Mouse (Mus musculus) liver, postnatal 0 days (tissue): ENCODE results near the gene Utrn. TPM values are rescaled to one million over a fixed set of nuclear protein-coding genes. Genes with fewer than 3 reads are reported as not detected.

ENCODE experiments used
- ATAC-seq: fragments of 200-750 bp; cut with Nextera tagmentation; 2 replicates; pipeline ENCODE4 v1.8.0; 2017; ENCODE audit warnings: mild to moderate bottlenecking, moderate library complexity
- DNase-seq: peaks from one replicate; pipeline ENCODE4 v3.0.0-alpha.2; 2016
- H3K27ac ChIP-seq: fragments of 300-500 bp; sonication (generic); 2 replicates; pipeline ENCODE4 v1.5.1; 2014; ENCODE audit warnings: antibody characterized with exemption, moderate library complexity, mild to moderate bottlenecking, low read depth
- H3K27me3 ChIP-seq: fragments of 300-500 bp; sonication (generic); 2 replicates; pipeline ENCODE4 v1.6.1; 2014; ENCODE audit warnings: low read length, control low read depth, mixed read lengths; ENCODE audit not compliant: insufficient read depth
- H3K36me3 ChIP-seq: fragments of 300-500 bp; sonication (generic); replicated peaks from 2 replicates; pipeline ENCODE4 v1.6.1; 2014; ENCODE audit warnings: mild to moderate bottlenecking, control low read depth, low read length, moderate library complexity, mixed read lengths; ENCODE audit not compliant: insufficient read depth
- H3K4me1 ChIP-seq: fragments of 300-500 bp; sonication (generic); 2 replicates; pipeline ENCODE4 v1.6.1; 2014; ENCODE audit warnings: antibody characterized with exemption, mild to moderate bottlenecking, control low read depth; ENCODE audit not compliant: insufficient read depth
- H3K4me2 ChIP-seq: fragments of 300-500 bp; sonication (generic); 2 replicates; pipeline ENCODE4 v1.6.1; 2014; ENCODE audit warnings: low read depth, mild to moderate bottlenecking, low read length, moderate library complexity, mixed read lengths
- H3K4me3 ChIP-seq: fragments of 300-500 bp; sonication (generic); 2 replicates; pipeline ENCODE4 v1.5.1; 2014; ENCODE audit warnings: low read depth, low read length
- H3K9ac ChIP-seq: fragments of 300-500 bp; sonication (generic); replicated peaks from 2 replicates; pipeline ENCODE4 v1.6.1; 2014; ENCODE audit warnings: mild to moderate bottlenecking, moderate library complexity
- H3K9me3 ChIP-seq: fragments of 300-500 bp; sonication (generic); 2 replicates; pipeline ENCODE4 v1.6.1; 2016; ENCODE audit warnings: mild to moderate bottlenecking, control low read depth, low read length, mixed read lengths
- CTCF ChIP-seq: sonication (generic); IDR thresholded peaks from 2 replicates; pipeline ENCODE4 v1.5.1; 2016; ENCODE audit warnings: antibody characterized with exemption, low read depth
- EP300 ChIP-seq: IDR thresholded peaks from 2 replicates; pipeline ENCODE4 v1.6.1; 2016; ENCODE audit warnings: antibody characterized with exemption, low read depth, mild to moderate bottlenecking
- WGBS: fragments of 180-500 bp; shearing (Covaris S2); extraction: QIAGEN DNeasy Blood & Tissue Kit; methylation state at CpG from one replicate; pipeline ENCODE4 v1.1.7; 2014; ENCODE audit not compliant: insufficient replicate concordance; 5-methylcytosine and 5-hydroxymethylcytosine counted together
- polyA plus RNA-seq: library from polyadenylated mRNA; unstranded; fragments of >200 nt; fragmentation: Nextera tagmentation; extraction: Ambion mirVana; gene quantifications from 2 replicates; pipeline ENCODE4 v1.2.1, GENCODE M21; 2015

The Utrn gene
- polyA plus RNA-seq, 1 experiment from 2014 or later = 9.7 TPM

DNA sequence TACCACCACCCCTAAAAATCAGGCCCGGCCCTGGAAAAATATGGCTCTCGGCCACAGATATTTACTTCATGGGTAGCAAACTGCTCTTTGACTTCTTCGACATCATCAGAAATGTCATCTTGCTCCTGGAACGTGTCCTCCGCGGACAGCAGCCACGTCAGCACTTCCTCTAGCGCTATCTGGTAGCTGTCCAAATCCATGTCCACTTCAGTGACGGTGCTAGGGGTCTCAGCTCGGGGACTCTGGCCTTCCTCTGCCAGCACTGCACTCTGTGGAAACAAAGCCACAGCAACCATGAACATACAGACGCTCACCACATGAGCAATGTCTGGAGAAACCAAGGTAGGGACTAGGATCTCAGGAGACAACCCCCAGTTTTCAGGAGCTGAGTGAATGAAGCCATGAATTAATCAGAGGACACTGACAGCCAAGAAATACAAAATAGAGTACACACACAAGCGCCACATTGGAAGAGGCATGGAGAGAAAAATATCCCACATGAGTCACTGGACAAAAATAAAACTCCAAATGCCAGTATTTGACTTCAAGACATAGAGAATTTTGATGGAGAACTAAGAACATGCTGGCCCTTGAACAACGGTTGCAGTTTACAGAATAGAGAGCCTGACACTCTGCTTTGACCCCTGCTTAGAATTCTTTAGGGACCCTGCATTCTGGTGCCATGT lies 129.7 kb downstream of the Utrn start:
- ATAC-seq (no peak), DNase-seq (no peak)
- 83% methylated on average over 13 of the region's 13 CpGs for WGBS
- Histone ChIP-seq H3K36me3 (peaks cover 30% of the 10 kb centered on the region), H3K27ac (no peak overlapping the region), H3K4me1 (no peaks in the 10 kb centered on the region), H3K4me3 (no peak overlapping the region), H3K9ac (no peak overlapping the region), H3K27me3 (no peaks in the 10 kb centered on the region), H3K9me3 (no peaks in the 10 kb centered on the region), H3K4me2 (no peak overlapping the region)
- TF ChIP-seq EP300 = no peak
- no peak for TF ChIP-seq CTCF

DNA sequence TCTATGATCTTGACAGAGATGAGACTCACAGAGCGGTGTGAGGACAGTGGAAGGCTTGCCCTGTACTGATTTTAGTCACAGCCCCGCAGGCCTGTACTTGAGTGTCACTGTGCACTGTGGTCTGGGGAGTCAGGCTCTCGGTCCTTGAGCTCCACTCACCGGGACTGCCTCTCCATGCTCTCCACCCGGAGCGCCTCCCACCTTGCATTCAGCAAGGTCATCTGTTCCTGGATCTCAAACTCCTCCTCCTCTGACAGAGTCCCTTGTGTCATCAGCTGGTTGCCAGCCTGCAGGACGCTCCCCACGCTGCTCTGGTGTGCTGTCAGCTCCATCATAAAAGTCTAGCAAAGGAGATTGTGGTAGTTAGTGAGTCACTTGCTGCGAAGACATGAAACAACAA lies 131.2 kb downstream of the Utrn start:
- TF ChIP-seq EP300 = no peak
- TF ChIP-seq CTCF = no peak
- Histone ChIP-seq H3K4me2 (no peak overlapping the region), H3K27ac (no peak overlapping the region), H3K4me1 (no peaks in the 10 kb centered on the region), H3K9me3 (no peaks in the 10 kb centered on the region), H3K27me3 (no peaks in the 10 kb centered on the region), H3K36me3 (peaks cover 30% of the 10 kb centered on the region), H3K9ac (no peak overlapping the region), H3K4me3 (no peak overlapping the region)
- DNase-seq (no peak), ATAC-seq (no peak)
- WGBS = 78% methylated on average over 9 of the region's 9 CpGs

DNA sequence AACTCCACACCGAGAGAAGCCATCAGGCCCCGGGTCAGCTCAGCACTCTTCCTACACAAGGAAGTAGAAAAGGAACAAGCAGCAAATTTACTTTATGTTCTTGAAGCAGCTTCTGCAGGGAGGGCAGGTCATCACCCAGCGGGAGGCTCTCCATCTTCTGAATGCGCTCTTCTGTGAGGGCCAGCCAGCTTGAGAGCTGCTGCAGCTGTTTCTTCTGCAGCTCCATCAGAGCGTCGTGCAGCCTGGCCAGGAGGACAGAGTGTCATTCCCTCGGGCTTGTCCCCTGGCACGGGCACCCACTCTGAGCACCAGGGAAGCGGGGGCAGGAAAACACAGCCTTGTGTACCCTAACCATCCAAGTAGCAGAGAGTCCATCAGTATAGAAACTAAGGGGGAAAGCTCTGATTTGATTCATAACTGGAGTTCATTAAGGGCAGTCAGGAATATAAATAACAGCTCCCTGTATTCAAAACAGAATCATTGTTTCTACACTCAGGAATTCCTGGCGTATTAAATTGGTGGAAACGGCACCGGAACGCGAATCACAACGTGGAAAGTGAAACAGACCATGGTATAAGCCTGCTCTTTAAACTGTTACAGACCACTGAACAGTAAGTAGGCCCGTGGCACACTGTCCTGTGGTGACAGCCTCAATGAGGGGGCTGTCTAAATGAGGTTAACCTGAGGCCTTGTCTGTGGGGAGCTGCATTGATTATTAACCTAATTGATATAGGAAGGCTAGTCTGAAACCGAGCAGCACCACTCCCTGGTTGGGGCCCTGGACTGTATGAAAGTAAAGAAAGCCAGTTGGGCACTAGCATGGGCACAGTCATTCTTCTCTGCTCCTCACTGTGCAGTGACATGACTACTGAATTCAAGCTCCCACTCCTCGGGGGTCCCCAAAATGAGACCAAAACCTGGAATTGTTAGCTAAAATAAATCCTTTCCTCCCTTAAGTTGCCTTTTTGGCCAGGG lies 132.0 kb downstream of the Utrn start:
- no peak overlapping the region for H3K4me2 ChIP-seq
- H3K4me3 ChIP-seq = no peak overlapping the region
- H3K27me3 ChIP-seq = no peaks in the 10 kb centered on the region
- no peaks in the 10 kb centered on the region; the same call in 1 of the 2 replicates for H3K4me1 ChIP-seq
- TF ChIP-seq EP300 (no peak), CTCF (no peak)
- ATAC-seq (no peak), DNase-seq (no peak)
- no peak overlapping the region for H3K9ac ChIP-seq
- peaks cover 30% of the 10 kb centered on the region for H3K36me3 ChIP-seq
- no peaks in the 10 kb centered on the region for H3K9me3 ChIP-seq
- WGBS = 84% methylated on average over 18 of the region's 18 CpGs
- H3K27ac ChIP-seq = no peak overlapping the region

DNA sequence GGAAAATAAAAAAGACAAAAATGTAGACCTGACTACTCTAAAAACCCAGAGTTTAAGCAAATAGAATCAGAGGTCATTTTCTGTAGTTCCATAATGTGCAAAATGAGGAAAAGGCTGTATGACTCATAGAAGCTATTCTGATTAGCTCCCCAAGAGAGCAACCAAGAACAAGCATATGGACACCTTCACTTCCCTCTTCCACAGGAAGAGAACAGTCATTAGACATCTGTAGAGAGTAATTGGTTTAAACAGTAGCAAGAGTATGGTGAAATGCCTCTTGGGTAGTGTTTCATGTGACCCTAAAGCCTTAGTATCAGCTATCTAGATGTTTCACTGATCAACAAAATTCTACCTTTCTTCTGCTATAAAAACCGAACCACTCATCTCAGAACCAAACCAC lies 133.5 kb downstream of the Utrn start:
- no peak for DNase-seq
- Histone ChIP-seq H3K27me3 (no peaks in the 10 kb centered on the region), H3K9me3 (no peaks in the 10 kb centered on the region), H3K4me2 (no peak overlapping the region), H3K9ac (no peak overlapping the region), H3K4me1 (no peaks in the 10 kb centered on the region; the same call in 1 of the 2 replicates), H3K4me3 (no peak overlapping the region), H3K27ac (no peak overlapping the region), H3K36me3 (peaks cover 30% of the 10 kb centered on the region)
- 71% methylated on average over 1 of the region's 1 CpGs for WGBS
- ATAC-seq = 0 out of 2 replicates have a peak, but pooled peaks have one; percentile 38
- TF ChIP-seq CTCF (no peak), EP300 (no peak)

DNA sequence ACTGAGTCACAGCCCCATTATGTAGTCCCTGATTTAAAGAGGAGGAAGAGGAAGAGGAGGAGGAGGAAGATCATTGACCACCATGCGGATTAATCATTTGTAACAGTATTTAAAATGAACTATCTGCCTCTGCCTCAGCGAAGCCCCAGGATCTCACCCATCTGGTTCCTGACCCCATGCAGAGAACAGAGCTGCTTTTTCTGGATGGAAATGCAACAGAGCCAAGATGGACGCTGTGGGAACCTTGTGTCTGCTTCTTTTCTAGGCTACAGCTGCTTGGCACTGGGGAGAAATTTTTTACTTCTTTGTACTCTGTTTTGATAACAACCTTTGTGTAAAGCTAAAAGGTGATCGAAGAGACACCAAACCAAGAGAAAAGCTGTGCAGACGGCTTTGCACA lies 137.7 kb downstream of the Utrn start:
- H3K9ac ChIP-seq = no peak overlapping the region
- H3K27me3 ChIP-seq = no peaks in the 10 kb centered on the region
- no peaks in the 10 kb centered on the region for H3K9me3 ChIP-seq
- peaks cover 3% of the 10 kb centered on the region for H3K4me1 ChIP-seq
- no peak overlapping the region for H3K4me3 ChIP-seq
- H3K27ac ChIP-seq = no peak overlapping the region
- 82% methylated on average over 5 of the region's 5 CpGs for WGBS
- ATAC-seq = no peak
- H3K4me2 ChIP-seq = no peak overlapping the region
- no peak for TF ChIP-seq CTCF
- H3K36me3 ChIP-seq = peaks cover 16% of the 10 kb centered on the region
- no peak for DNase-seq

DNA sequence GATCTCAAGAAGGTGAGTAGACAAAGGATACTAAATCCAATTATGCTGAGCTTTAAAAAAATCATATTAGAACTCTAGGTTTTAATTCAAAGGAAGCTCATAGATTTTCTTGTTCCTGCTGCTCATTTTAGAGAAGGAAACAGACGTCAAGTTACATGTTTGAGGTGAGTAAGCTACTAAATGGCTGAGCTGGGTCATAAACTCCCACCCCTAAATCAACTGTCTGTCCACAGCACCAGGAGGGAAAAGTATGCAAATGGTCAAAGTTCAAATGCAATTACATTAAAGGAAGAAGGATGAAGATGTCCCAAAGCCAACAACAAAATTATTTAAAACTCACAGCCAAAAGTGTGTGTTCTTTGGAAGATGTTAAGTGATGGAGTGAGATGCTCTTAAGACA lies 139.5 kb downstream of the Utrn start:
- H3K4me2 ChIP-seq = no peak overlapping the region
- H3K9ac ChIP-seq = no peak overlapping the region
- WGBS = 31% methylated on average over 1 of the region's 1 CpGs
- no peak overlapping the region for H3K27ac ChIP-seq
- H3K4me3 ChIP-seq = no peak overlapping the region
- no peak for TF ChIP-seq EP300
- TF ChIP-seq CTCF = no peak
- peaks cover 4% of the 10 kb centered on the region for H3K4me1 ChIP-seq
- no peak for ATAC-seq
- DNase-seq = no peak
- peaks cover 6% of the 10 kb centered on the region for H3K36me3 ChIP-seq
- no peaks in the 10 kb centered on the region for H3K9me3 ChIP-seq
- no peaks in the 10 kb centered on the region for H3K27me3 ChIP-seq
